Mouse (Mus musculus) forebrain, postnatal 0 days (tissue): ENCODE results near the gene Gsk3b. TPM values are rescaled to one million over a fixed set of nuclear protein-coding genes. Genes with fewer than 3 reads are reported as not detected.

Experiments
- ATAC-seq: fragments of 200-750 bp; cut with Nextera tagmentation; 2 replicates; pipeline ENCODE4 v1.8.0; 2017; ENCODE audit warnings: mild to moderate bottlenecking, moderate library complexity
- DNase-seq: peaks from one replicate; pipeline ENCODE4 v3.0.0-alpha.2; 2015
- H3K27ac ChIP-seq: fragments of 300-500 bp; sonication (generic); 2 replicates; pipeline ENCODE4 v1.5.1; 2014; ENCODE audit warnings: low read depth, mild to moderate bottlenecking, antibody characterized with exemption, low read length, moderate library complexity, mixed read lengths
- H3K27me3 ChIP-seq: fragments of 300-500 bp; sonication (generic); 2 replicates; pipeline ENCODE4 v1.6.1; 2014; ENCODE audit warnings: mild to moderate bottlenecking, low read length, mixed read lengths; ENCODE audit not compliant: insufficient read depth
- H3K36me3 ChIP-seq: fragments of 300-500 bp; sonication (generic); 2 replicates; pipeline ENCODE4 v1.6.1; 2014; ENCODE audit warnings: mild to moderate bottlenecking, moderate library complexity; ENCODE audit not compliant: insufficient read depth
- H3K4me1 ChIP-seq: fragments of 300-500 bp; sonication (generic); 2 replicates; pipeline ENCODE4 v1.6.1; 2014; ENCODE audit warnings: antibody characterized with exemption; ENCODE audit not compliant: insufficient read depth
- H3K4me2 ChIP-seq: fragments of 300-500 bp; sonication (generic); 2 replicates; pipeline ENCODE4 v1.6.1; 2014; ENCODE audit warnings: low read depth, mild to moderate bottlenecking, moderate library complexity
- H3K4me3 ChIP-seq: fragments of 300-500 bp; sonication (generic); 2 replicates; pipeline ENCODE4 v1.5.1; 2014; ENCODE audit warnings: low read depth, low read length, mixed read lengths
- H3K9ac ChIP-seq: fragments of 300-500 bp; sonication (generic); 2 replicates; pipeline ENCODE4 v1.6.1; 2014; ENCODE audit warnings: mild to moderate bottlenecking
- H3K9me3 ChIP-seq: fragments of 300-500 bp; sonication (generic); 2 replicates; pipeline ENCODE4 v1.6.1; 2016; ENCODE audit warnings: low read length
- CTCF ChIP-seq: sonication (generic); IDR thresholded peaks from 2 replicates; pipeline ENCODE4 v1.5.1; 2016; ENCODE audit warnings: antibody characterized with exemption, control low read depth, low read depth
- WGBS: fragments of 180-500 bp; shearing (Covaris S2); extraction: QIAGEN DNeasy Blood & Tissue Kit; methylation state at CpG from one replicate; pipeline ENCODE4 v1.1.7; 2014; 5-methylcytosine and 5-hydroxymethylcytosine counted together
- polyA plus RNA-seq: library from polyadenylated mRNA; unstranded; fragments of >200 nt; fragmentation: Nextera tagmentation; extraction: Ambion mirVana; gene quantifications from 2 replicates; pipeline ENCODE4 v1.2.1, GENCODE M21; 2015
- total RNA-seq: library from RNA; depleted of rRNA; stranded (reverse); fragments of >200 nt; gene quantifications from 2 replicates; pipeline ENCODE4 v1.2.3, GENCODE M21; 2014

The Gsk3b gene
- total and polyA plus RNA-seq, 2 experiments from 2014 or later: 132 to 141 TPM

DNA sequence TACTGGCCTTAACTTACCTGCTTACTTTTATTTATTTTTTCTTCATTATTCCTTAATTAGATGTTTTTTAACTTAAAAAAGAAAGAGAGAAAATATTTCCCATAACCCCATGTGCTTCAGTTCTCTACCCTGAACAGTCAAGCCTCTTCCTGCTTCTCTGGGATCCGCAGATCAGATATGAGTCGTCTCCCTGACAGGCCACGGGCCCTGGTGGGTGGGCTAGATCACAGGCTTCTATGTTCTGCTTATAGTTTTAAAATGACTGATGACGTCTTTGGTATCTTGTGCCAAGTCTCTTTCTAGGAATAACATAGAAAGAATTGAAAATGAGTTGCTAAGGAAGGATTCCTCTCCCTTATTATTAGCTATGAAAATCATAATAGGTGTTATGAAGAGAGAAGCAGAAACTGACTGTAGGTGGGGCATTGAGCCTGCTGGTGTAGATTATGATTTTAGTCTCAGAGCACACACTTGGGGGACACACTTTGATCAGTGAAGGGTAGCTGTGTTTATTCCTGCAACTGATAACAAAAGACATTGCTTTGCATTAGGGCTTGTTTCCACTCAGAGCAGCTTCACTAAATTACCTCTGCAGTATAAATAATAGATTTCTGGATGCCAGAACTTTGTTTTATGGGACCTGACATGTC lies 148.3 kb downstream of the Gsk3b start:
- Histone ChIP-seq H3K27ac (no peak overlapping the region), H3K4me3 (no peak overlapping the region), H3K9me3 (no peaks in the 10 kb centered on the region), H3K27me3 (no peaks in the 10 kb centered on the region), H3K4me1 (no peaks in the 10 kb centered on the region), H3K36me3 (peaks cover 5% of the 10 kb centered on the region), H3K9ac (no peak overlapping the region), H3K4me2 (no peak overlapping the region)
- TF ChIP-seq CTCF: no peak
- ATAC-seq: peak; percentile 38; the same call in 1 of the 2 replicates
- DNase-seq: no peak
- WGBS: 67% methylated on average over 4 of the region's 4 CpGs

- no peak overlapping the region for H3K4me2 ChIP-seq
- H3K9ac ChIP-seq: no peak overlapping the region
- WGBS: 77% methylated on average over 5 of the region's 5 CpGs
- TF ChIP-seq CTCF: peak; percentile 64
- ATAC-seq (no peak), DNase-seq (no peak)
- H3K36me3 ChIP-seq: peaks cover 18% of the 10 kb centered on the region
- no peak overlapping the region for H3K27ac ChIP-seq
- H3K4me3 ChIP-seq: no peak overlapping the region
- no peaks in the 10 kb centered on the region for H3K4me1 ChIP-seq
- no peaks in the 10 kb centered on the region for H3K9me3 ChIP-seq
- H3K27me3 ChIP-seq: no peaks in the 10 kb centered on the region
Measured at GRCm38 (mm10) chr16:38239729-38240128, 150.9 kb downstream of the Gsk3b start.

DNA sequence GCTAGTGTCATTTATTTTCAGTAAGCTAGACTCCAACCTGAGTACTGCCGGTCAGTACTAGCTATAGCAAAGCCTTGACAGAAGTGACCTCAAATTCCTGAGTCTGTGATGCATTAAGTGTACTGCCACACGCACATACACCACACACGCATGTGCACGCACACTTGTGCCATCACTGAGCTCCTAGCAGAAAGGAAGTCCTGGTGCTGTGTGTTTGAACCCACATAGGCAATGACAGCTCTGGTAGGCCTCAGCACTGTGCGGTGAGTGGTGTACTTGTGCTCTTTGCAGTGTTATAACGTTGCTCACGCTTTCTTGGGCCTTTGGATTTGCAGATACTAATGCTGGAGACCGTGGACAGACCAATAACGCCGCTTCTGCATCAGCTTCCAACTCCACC lies 151.4 kb downstream of the Gsk3b start:
- 96% methylated on average over 10 of the region's 10 CpGs for WGBS
- no peaks in the 10 kb centered on the region for H3K9me3 ChIP-seq
- no peaks in the 10 kb centered on the region for H3K27me3 ChIP-seq
- no peak overlapping the region for H3K27ac ChIP-seq
- TF ChIP-seq CTCF: no peak
- no peak overlapping the region for H3K9ac ChIP-seq
- DNase-seq (no peak), ATAC-seq (no peak)
- no peaks in the 10 kb centered on the region for H3K4me1 ChIP-seq
- H3K4me2 ChIP-seq: no peak overlapping the region
- H3K4me3 ChIP-seq: no peak overlapping the region
- H3K36me3 ChIP-seq: peaks cover 18% of the 10 kb centered on the region

DNA sequence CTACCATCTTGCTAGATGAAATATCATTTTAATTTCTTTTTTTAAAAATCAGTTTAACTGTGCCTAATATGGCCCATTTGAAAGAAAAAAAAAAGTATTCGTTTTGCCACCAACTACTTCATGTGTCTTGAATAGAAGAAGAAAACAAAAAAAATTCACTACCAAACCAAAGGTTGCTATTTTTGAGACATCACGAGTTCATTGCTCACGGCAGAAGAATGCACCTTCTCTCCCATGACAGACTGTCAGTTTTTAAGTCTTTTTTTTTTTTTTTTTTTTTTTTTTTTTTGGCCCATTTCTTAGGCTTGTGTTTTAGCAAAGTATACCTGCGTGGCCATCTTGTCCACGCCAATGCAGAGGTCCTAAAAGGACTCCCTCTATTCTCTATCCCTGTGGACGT lies 155.3 kb downstream of the Gsk3b start:
- Histone ChIP-seq H3K9me3 (no peaks in the 10 kb centered on the region), H3K4me3 (no peak overlapping the region), H3K36me3 (peaks cover 18% of the 10 kb centered on the region), H3K27me3 (no peaks in the 10 kb centered on the region), H3K4me1 (no peaks in the 10 kb centered on the region), H3K9ac (no peak overlapping the region), H3K27ac (no peak overlapping the region), H3K4me2 (no peak overlapping the region)
- ATAC-seq (no peak), DNase-seq (no peak)
- TF ChIP-seq CTCF: no peak
- 88% methylated on average over 6 of the region's 6 CpGs for WGBS

DNA sequence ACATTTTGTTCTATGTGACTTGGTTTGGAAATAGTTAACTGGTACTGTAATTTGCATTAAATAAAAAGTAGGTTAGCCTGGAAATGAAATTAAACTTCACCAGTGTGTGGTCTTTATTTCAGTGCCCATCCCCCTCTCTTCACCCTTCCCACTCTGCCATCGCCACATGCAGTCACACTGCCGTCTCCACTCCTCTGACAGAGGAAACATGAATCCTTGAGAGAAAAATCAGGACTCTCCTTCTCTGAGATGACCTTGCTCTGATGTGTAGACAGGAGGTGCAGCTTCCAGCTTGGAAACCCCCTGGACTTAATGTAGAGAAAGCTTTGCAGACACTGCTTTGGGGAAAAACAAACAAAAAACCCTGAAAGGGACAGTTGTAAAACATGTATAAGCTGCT lies 156.6 kb downstream of the Gsk3b start:
- Histone ChIP-seq H3K27ac (no peak overlapping the region), H3K36me3 (peaks cover 18% of the 10 kb centered on the region), H3K27me3 (no peaks in the 10 kb centered on the region), H3K4me1 (no peaks in the 10 kb centered on the region), H3K4me2 (no peak overlapping the region), H3K9ac (no peak overlapping the region), H3K4me3 (no peak overlapping the region), H3K9me3 (no peaks in the 10 kb centered on the region)
- TF ChIP-seq CTCF: no peak
- DNase-seq (no peak), ATAC-seq (no peak)
- WGBS: 55% methylated on average over 2 of the region's 2 CpGs

DNA sequence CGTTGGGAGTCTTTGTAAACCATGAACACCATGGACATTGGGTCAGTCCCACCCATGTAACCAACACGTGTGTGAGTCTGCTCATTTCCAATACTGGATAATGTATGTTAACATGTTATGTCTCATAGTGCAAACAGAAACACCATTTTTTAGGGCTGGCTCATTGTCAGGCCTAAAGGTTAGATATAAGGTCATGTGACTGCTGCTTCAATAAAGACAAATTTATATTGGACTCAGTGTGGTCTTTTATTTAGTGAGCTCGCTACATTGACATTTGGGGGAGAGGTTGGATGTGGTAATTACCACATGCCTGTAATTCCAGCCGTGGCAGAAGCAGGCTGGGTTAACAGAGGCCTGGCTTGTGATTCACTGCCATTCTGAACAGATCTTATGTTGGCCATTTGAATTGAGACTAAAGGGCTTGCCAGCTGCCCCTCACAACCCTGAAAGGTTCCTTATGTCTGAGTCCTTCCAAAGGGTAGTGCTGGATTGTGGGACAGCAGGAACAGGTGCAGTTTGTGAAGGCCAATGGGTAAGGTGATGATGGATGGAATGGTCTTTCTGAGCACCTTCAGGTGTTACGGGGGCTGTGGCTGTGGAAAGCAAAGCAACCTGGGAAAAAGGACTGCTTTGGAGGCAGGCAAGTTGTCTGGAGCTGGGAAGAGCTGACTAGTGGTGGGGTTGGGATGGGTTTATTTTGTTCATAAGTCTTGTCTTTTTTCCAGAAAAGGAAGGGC lies 157.2 kb downstream of the Gsk3b start:
- WGBS: 78% methylated on average over 5 of the region's 5 CpGs
- H3K27ac ChIP-seq: no peak overlapping the region
- no peaks in the 10 kb centered on the region for H3K4me1 ChIP-seq
- H3K9me3 ChIP-seq: no peaks in the 10 kb centered on the region
- ATAC-seq (0 out of 2 replicates have a peak, but pooled peaks have one; percentile 14), DNase-seq (no peak)
- H3K4me3 ChIP-seq: no peak overlapping the region
- no peak overlapping the region for H3K4me2 ChIP-seq
- no peak overlapping the region for H3K9ac ChIP-seq
- no peak for TF ChIP-seq CTCF
- peaks cover 18% of the 10 kb centered on the region for H3K36me3 ChIP-seq
- H3K27me3 ChIP-seq: no peaks in the 10 kb centered on the region

DNA sequence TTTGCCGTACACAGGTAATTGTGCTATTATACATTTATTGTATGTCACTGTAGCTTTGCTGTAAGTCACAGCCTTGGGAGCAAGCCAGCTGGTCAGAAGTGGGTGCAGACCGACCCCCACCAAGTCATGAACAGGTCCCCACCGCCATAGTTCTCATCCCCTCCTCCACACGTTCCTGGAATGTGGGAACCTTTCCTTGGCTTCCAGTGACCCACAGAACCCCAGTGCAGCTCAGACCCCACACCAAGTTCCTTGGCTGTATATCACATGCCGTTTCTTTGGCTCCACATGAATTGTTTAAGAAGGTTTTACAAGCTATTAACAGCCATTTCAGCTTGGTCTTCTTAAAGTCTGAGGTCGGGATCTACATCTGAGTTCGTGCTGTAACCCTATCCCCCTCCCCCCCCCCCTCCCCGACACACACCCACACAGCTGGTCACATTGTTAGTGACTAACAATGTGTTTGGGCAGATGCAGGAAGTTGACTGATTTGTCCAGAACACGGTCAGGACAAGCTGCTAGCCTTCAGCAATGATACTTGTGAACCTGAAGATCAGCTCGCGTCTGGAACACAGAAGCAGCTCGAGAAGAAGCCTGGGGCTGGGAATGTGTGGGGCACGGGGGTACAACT lies 159.6 kb downstream of the Gsk3b start:
- no peak for TF ChIP-seq CTCF
- H3K4me3 ChIP-seq: no peak overlapping the region
- no peak overlapping the region for H3K27ac ChIP-seq
- H3K36me3 ChIP-seq: 0 out of 2 replicates have a peak, but pooled peaks cover 3% of the 10 kb centered on the region
- no peak overlapping the region for H3K9ac ChIP-seq
- H3K4me1 ChIP-seq: no peaks in the 10 kb centered on the region
- WGBS: 61% methylated on average over 13 of the region's 13 CpGs
- H3K4me2 ChIP-seq: no peak overlapping the region
- no peaks in the 10 kb centered on the region for H3K27me3 ChIP-seq
- H3K9me3 ChIP-seq: no peaks in the 10 kb centered on the region
- no peak for ATAC-seq
- no peak for DNase-seq
